In genomic region chrX:41970096-41970495, GRCm38 (mm10) we compare ENCODE assay signal across 22 mouse cellular contexts. TPM values are rescaled to one million over a fixed set of nuclear protein-coding genes. Genes with fewer than 3 reads are reported as not detected.
DNase-seq lines count a peak whose midpoint lies in the region; TF ChIP-seq lines count a peak whose summit lies in the region.
"Had no signal": no experiment of that assay in that cellular context is flagged by ENCODE, and none has a peak within 500 bp of the region (broad histone marks: within the 10 kb centered on the region; RNA-seq: fewer than 3 reads in every experiment).

No protein-coding gene starts in this region.

- DNase-seq in 3134 (ENCODE audit: extremely low read depth, insufficient read length, low spot score) = peak; percentile 40
- DNase-seq in Muller cell, postnatal 12 days (ENCODE audit: inconsistent ontology term) = peak; percentile 62
- no peak for DNase-seq in testis, postnatal 14 days (ENCODE audit: low spot score)
- DNase-seq in MN1 (ENCODE audit: low spot score) = no peak
- DNase-seq: adrenal gland, postnatal 10 days; adrenal gland, postnatal 25 days; B cell, adult 2 months; cerebellum, adult 11 months; cerebellum, adult 18-20 months; cerebellum, adult 8-10 months; cerebellum, adult 9-11 months; cerebellum, postnatal 14 days; cerebellum, postnatal 36 days; embryo, embryonic 11 days; forebrain, postnatal 0 days had no signal

- H3K27ac ChIP-seq in embryonic fibroblast, embryonic 13.5 days (ENCODE audit: insufficient read depth, low read length) = peak overlapping the region; percentile 86
- H3K27ac ChIP-seq: embryonic facial prominence, embryonic 10.5 days; embryonic facial prominence, embryonic 12.5 days; forebrain, embryonic 10.5 days; forebrain, embryonic 13.5 days; forebrain, embryonic 15.5 days had no signal

- no peak for TF ChIP-seq CTCF in embryonic fibroblast, embryonic 13.5 days (IDR thresholded peaks at IDR 0.05; ENCODE audit: borderline replicate concordance, insufficient read depth, low read length)

- H3K4me3 ChIP-seq in embryonic fibroblast, embryonic 13.5 days (ENCODE audit: insufficient read depth, low read length) = no peak overlapping the region
- H3K4me3 ChIP-seq: embryonic facial prominence, embryonic 10.5 days; embryonic facial prominence, embryonic 12.5 days; erythroblast, embryonic 14.5 days; forebrain, embryonic 10.5 days; forebrain, embryonic 13.5 days; forebrain, embryonic 15.5 days had no signal

- no peak for TF ChIP-seq POLR2A in embryonic fibroblast, embryonic 13.5 days (IDR thresholded peaks at IDR 0.05; ENCODE audit: low read depth, low read length)

- H3K4me1 ChIP-seq in embryonic fibroblast, embryonic 13.5 days (ENCODE audit: control insufficient read depth, insufficient read depth, low read length) = peaks cover 4% of the 10 kb centered on the region; the same call in 1 of the 2 replicates
- H3K4me1 ChIP-seq: embryonic facial prominence, embryonic 10.5 days; embryonic facial prominence, embryonic 12.5 days; forebrain, embryonic 10.5 days; forebrain, embryonic 13.5 days; forebrain, embryonic 15.5 days had no signal

RNA-seq across cellular contexts. Expression of gene Thoc2, which starts 49.6 kb away (rescaled TPM):
- polyA plus RNA-seq in embryonic fibroblast, embryonic 13.5 days (2011; ENCODE audit: insufficient read length, low read depth, missing spikeins) = 91.7 and 102 TPM in 2 replicates

Comparison
In these comparisons a context has a peak if more than half of its experiments do, and no peak if none do; other contexts are left out.
1. DNase-seq: peak in 3134 (single experiment) and Muller cell, postnatal 12 days (single experiment); none in testis, postnatal 14 days (single experiment) and MN1 (single experiment).